Mouse (Mus musculus): ENCODE data around the gene Fut1. TPM values are rescaled to one million over a fixed set of nuclear protein-coding genes. Genes with fewer than 3 reads are reported as not detected.

Gene Fut1
- polyA plus RNA-seq, 1 experiment, result 0.71 TPM

- TF ChIP-seq CTCF (IDR thresholded peaks at IDR 0.05; ENCODE audit: extremely low read depth, insufficient read depth, insufficient read length, insufficient replicate concordance) (no peak), POLR2A (IDR thresholded peaks at IDR 0.05; ENCODE audit: low read depth, low read length) (no peak)
- Histone ChIP-seq H3K36me3 (ENCODE audit: control insufficient read depth, insufficient read depth, low read length) (no peaks in the 10 kb centered on the region), H3K27me3 (ENCODE audit: control insufficient read depth, insufficient read depth, low read length) (peaks cover 2% of the 10 kb centered on the region; the same call in 1 of the 2 replicates), H3K4me1 (ENCODE audit: control insufficient read depth, insufficient read depth, insufficient read length) (no peaks in the 10 kb centered on the region; the same call in 1 of the 2 replicates), H3K4me3 (ENCODE audit: extremely low read depth, insufficient read depth, insufficient read length) (no peak within 1 kb of the TSS), H3K27ac (ENCODE audit: insufficient read depth, low read length) (no peak within 1 kb of the TSS)
- DNase-seq (ENCODE audit: low read depth in 1 of 2, low spot score in 2 of 2), result no peak
- WGBS, result 49% methylated on average over 9 of the region's 9 CpGs
Observed at GRCm38 (mm10) chr7:45621443-45621842, 4.4 kb downstream of the Fut1 start, which contains the start of gene Izumo1. Gene Izumo1 (plus strand): TSS chr7:45621811.

- DNase-seq (ENCODE audit: low read depth in 1 of 2, low spot score in 2 of 2), result no peak
- H3K27ac ChIP-seq (ENCODE audit: insufficient read depth, low read length), result no peak overlapping the region
- WGBS, result 89% methylated on average over 11 of the region's 11 CpGs
- H3K4me1 ChIP-seq (ENCODE audit: control insufficient read depth, insufficient read depth, insufficient read length), result peaks cover 1% of the 10 kb centered on the region; the same call in 1 of the 2 replicates
- TF ChIP-seq CTCF (IDR thresholded peaks at IDR 0.05; ENCODE audit: extremely low read depth, insufficient read depth, insufficient read length, insufficient replicate concordance) (no peak), POLR2A (IDR thresholded peaks at IDR 0.05; ENCODE audit: low read depth, low read length) (no peak)
- H3K27me3 ChIP-seq (ENCODE audit: control insufficient read depth, insufficient read depth, low read length), result no peaks in the 10 kb centered on the region
- H3K36me3 ChIP-seq (ENCODE audit: control insufficient read depth, insufficient read depth, low read length), result no peaks in the 10 kb centered on the region
- no peak overlapping the region for H3K4me3 ChIP-seq (ENCODE audit: extremely low read depth, insufficient read depth, insufficient read length)
Observed at GRCm38 (mm10) chr7:45623507-45623906, 6.4 kb downstream of the Fut1 start.

DNA sequence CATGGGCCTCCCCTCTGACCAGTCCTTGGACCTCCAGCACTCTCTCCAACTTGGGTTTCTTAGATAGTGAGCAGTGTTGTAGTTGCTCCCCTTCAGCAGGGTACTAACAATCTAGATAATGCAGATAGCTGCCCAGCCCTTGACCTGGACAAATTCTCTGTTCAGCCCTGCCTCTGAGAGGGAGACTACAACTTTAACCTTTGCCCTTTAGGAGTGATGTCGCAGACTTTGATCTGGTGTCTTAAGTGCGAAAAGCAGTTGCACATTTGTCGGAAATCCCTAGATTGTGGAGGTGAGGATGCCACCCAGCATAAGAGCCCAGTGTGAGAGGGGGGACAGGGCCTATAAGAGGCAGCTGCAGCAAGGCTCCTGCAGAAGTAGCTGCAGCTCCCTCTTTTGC, 7.6 kb downstream of the Fut1 start:
- WGBS, result 90% methylated on average over 3 of the region's 3 CpGs
- Histone ChIP-seq H3K36me3 (ENCODE audit: control insufficient read depth, insufficient read depth, low read length) (no peaks in the 10 kb centered on the region), H3K4me1 (ENCODE audit: control insufficient read depth, insufficient read depth, insufficient read length) (peaks cover 3% of the 10 kb centered on the region; the same call in 1 of the 2 replicates), H3K27ac (ENCODE audit: insufficient read depth, low read length) (no peak overlapping the region), H3K27me3 (ENCODE audit: control insufficient read depth, insufficient read depth, low read length) (no peaks in the 10 kb centered on the region), H3K4me3 (ENCODE audit: extremely low read depth, insufficient read depth, insufficient read length) (no peak overlapping the region)
- DNase-seq (ENCODE audit: low read depth in 1 of 2, low spot score in 2 of 2), result no peak
- no peak for TF ChIP-seq CTCF (IDR thresholded peaks at IDR 0.05; ENCODE audit: extremely low read depth, insufficient read depth, insufficient read length, insufficient replicate concordance)
- no peak for TF ChIP-seq POLR2A (IDR thresholded peaks at IDR 0.05; ENCODE audit: low read depth, low read length)

DNA sequence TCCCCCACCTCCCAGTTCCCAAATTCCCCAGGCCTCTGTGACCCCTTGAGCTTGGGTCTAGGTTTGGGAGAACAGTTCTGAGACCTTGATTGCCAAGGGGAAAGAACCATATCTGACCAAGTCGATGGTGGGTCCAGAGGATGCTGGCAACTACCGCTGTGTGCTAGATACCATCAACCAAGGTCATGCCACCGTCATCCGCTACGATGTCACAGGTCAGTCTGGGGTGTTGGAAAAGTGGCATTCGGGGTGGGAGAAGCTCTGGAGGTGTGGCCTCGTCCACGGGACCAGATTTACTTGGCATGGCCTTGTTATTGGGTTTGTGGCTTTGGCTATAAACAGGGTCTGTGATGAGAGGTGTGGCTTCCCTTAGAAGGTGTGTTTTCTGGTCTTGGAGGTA, 8.4 kb downstream of the Fut1 start:
- WGBS, result 83% methylated on average over 8 of the region's 8 CpGs
- no peak overlapping the region for H3K4me3 ChIP-seq (ENCODE audit: extremely low read depth, insufficient read depth, insufficient read length)
- no peaks in the 10 kb centered on the region for H3K36me3 ChIP-seq (ENCODE audit: control insufficient read depth, insufficient read depth, low read length)
- no peaks in the 10 kb centered on the region for H3K27me3 ChIP-seq (ENCODE audit: control insufficient read depth, insufficient read depth, low read length)
- H3K27ac ChIP-seq (ENCODE audit: insufficient read depth, low read length), result no peak overlapping the region
- peaks cover 3% of the 10 kb centered on the region; the same call in 1 of the 2 replicates for H3K4me1 ChIP-seq (ENCODE audit: control insufficient read depth, insufficient read depth, insufficient read length)
- TF ChIP-seq CTCF (IDR thresholded peaks at IDR 0.05; ENCODE audit: extremely low read depth, insufficient read depth, insufficient read length, insufficient replicate concordance) (no peak), POLR2A (IDR thresholded peaks at IDR 0.05; ENCODE audit: low read depth, low read length) (no peak)
- no peak for DNase-seq (ENCODE audit: low read depth in 1 of 2, low spot score in 2 of 2)

GRCm38 (mm10) chr7:45626571-45627076, 9.5 kb downstream of the Fut1 start:
- H3K27me3 ChIP-seq (ENCODE audit: control insufficient read depth, insufficient read depth, low read length), result no peaks in the 10 kb centered on the region
- H3K4me1 ChIP-seq (ENCODE audit: control insufficient read depth, insufficient read depth, insufficient read length), result peaks cover 3% of the 10 kb centered on the region; the same call in 1 of the 2 replicates
- no peak for DNase-seq (ENCODE audit: low read depth in 1 of 2, low spot score in 2 of 2)
- WGBS, result 90% methylated on average over 7 of the region's 7 CpGs
- no peak overlapping the region; the same call in 1 of the 2 replicates for H3K27ac ChIP-seq (ENCODE audit: insufficient read depth, low read length)
- TF ChIP-seq CTCF (IDR thresholded peaks at IDR 0.05; ENCODE audit: extremely low read depth, insufficient read depth, insufficient read length, insufficient replicate concordance) (no peak), POLR2A (IDR thresholded peaks at IDR 0.05; ENCODE audit: low read depth, low read length) (no peak)
- no peaks in the 10 kb centered on the region for H3K36me3 ChIP-seq (ENCODE audit: control insufficient read depth, insufficient read depth, low read length)
- H3K4me3 ChIP-seq (ENCODE audit: extremely low read depth, insufficient read depth, insufficient read length), result no peak overlapping the region

DNA sequence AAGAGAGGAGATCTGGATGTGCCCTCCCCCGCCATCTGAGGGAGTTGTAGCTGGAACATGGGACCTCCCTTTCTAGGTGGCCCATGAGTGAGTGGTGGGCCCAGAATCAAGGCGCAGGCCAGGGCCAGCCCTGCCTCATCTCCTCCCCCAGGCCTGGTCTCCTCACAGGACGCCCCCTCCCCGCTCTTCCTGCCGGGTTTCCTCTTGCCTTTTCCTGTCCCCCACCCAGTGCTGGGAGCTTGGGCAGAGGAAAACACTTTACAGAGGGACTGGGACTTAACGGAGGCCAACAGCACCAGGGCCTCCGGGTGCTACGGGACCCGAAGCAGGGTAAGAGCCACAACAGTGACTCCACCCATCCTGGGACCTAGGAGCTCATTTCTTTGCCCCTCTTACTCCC, 10.2 kb downstream of the Fut1 start, which contains the start of gene Rasip1:
Gene Rasip1 (plus strand): TSS at position 228 of the 400 bp plus-strand sequence.
- TF ChIP-seq CTCF (IDR thresholded peaks at IDR 0.05; ENCODE audit: extremely low read depth, insufficient read depth, insufficient read length, insufficient replicate concordance), result no peak
- TF ChIP-seq POLR2A (IDR thresholded peaks at IDR 0.05; ENCODE audit: low read depth, low read length), result no peak

More for the DNA sequence above, 10.2 kb downstream of the Fut1 start, which contains the start of gene Rasip1:
- DNase-seq (ENCODE audit: low read depth in 1 of 2, low spot score in 2 of 2), result no peak
- Histone ChIP-seq H3K36me3 (ENCODE audit: control insufficient read depth, insufficient read depth, low read length) (no peaks in the 10 kb centered on the region), H3K27ac (ENCODE audit: insufficient read depth, low read length) (peak within 1 kb of the TSS; percentile 28), H3K4me1 (ENCODE audit: control insufficient read depth, insufficient read depth, insufficient read length) (peaks cover 3% of the 10 kb centered on the region; the same call in 1 of the 2 replicates), H3K4me3 (ENCODE audit: extremely low read depth, insufficient read depth, insufficient read length) (peak within 1 kb of the TSS; percentile 58; the same call in 1 of the 2 replicates), H3K27me3 (ENCODE audit: control insufficient read depth, insufficient read depth, low read length) (no peaks in the 10 kb centered on the region)
- 65% methylated on average over 9 of the region's 9 CpGs for WGBS

Data from spleen, adult 2 months (tissue).